Mouse (Mus musculus) brain, embryonic 18.5 days (tissue): ENCODE measurements at regions not wholly inside any gene's neighbourhood (a gene's known extent, or its start where the extent isn't known, plus 50 kb on each side); places are given as distances from the start of the nearest gene placed in this dataset.

Experiments used
- DNase-seq: peaks from one replicate; pipeline ENCODE4 v3.0.0-alpha.2; 2012; ENCODE audit warnings: low read depth, low spot score

- no peak for DNase-seq
Observed at GRCm38 (mm10) chr9:41577760-41578159, 416.3 kb upstream of the Ubash3b start.

GRCm38 (mm10) chr9:41575826-41576225 is 414.3 kb upstream of the Ubash3b start:
- no peak for DNase-seq

GRCm38 (mm10) chr9:41570262-41570661 is 408.8 kb upstream of the Ubash3b start:
- no peak for DNase-seq

GRCm38 (mm10) chr9:41566496-41566895 is 405.0 kb upstream of the Ubash3b start:
- no peak for DNase-seq

- DNase-seq, result no peak
Observed at GRCm38 (mm10) chr9:41565784-41566183, 404.3 kb upstream of the Ubash3b start.

GRCm38 (mm10) chr9:41563376-41563775 is 401.9 kb upstream of the Ubash3b start:
- no peak for DNase-seq

GRCm38 (mm10) chr9:41558456-41558855 is 397.0 kb upstream of the Ubash3b start:
- no peak for DNase-seq

GRCm38 (mm10) chr9:41556888-41557287 is 395.4 kb upstream of the Ubash3b start:
- DNase-seq, result no peak

- DNase-seq, result no peak
Observed at GRCm38 (mm10) chr9:41545776-41546175, 384.3 kb upstream of the Ubash3b start.

- DNase-seq, result no peak
Observed at GRCm38 (mm10) chr9:41542511-41542910, 381.0 kb upstream of the Ubash3b start.

GRCm38 (mm10) chr9:41541327-41541726 is 379.8 kb upstream of the Ubash3b start:
- no peak for DNase-seq

GRCm38 (mm10) chr9:41532786-41533185 is 371.3 kb upstream of the Ubash3b start:
- no peak for DNase-seq

- DNase-seq, result no peak
Observed at GRCm38 (mm10) chr9:41532290-41532689, 370.8 kb upstream of the Ubash3b start.

GRCm38 (mm10) chr9:41531596-41531995 is 370.1 kb upstream of the Ubash3b start:
- DNase-seq, result no peak

- DNase-seq, result no peak
Observed at GRCm38 (mm10) chr9:41526126-41526525, 364.6 kb upstream of the Ubash3b start.

GRCm38 (mm10) chr9:41525534-41525933 is 364.0 kb upstream of the Ubash3b start:
- no peak for DNase-seq

- peak; percentile 51 for DNase-seq
Observed at GRCm38 (mm10) chr9:41524591-41524990, 363.1 kb upstream of the Ubash3b start.

GRCm38 (mm10) chr9:41523969-41524368 is 362.5 kb upstream of the Ubash3b start:
- DNase-seq, result no peak

- no peak for DNase-seq
Observed at GRCm38 (mm10) chr9:41522302-41522701, 360.8 kb upstream of the Ubash3b start.

- DNase-seq, result no peak
Observed at GRCm38 (mm10) chr9:41517787-41518186, 356.3 kb upstream of the Ubash3b start.

GRCm38 (mm10) chr9:41517053-41517696 is 355.7 kb upstream of the Ubash3b start:
- DNase-seq, result no peak

GRCm38 (mm10) chr9:41515192-41515591 is 353.7 kb upstream of the Ubash3b start:
- no peak for DNase-seq

- no peak for DNase-seq
Observed at GRCm38 (mm10) chr9:41513701-41514100, 352.2 kb upstream of the Ubash3b start.

- no peak for DNase-seq
Observed at GRCm38 (mm10) chr9:41509597-41509996, 348.1 kb upstream of the Ubash3b start.
